Mouse (Mus musculus): ENCODE results near the gene Syt7. TPM values are rescaled to one million over a fixed set of nuclear protein-coding genes. Genes with fewer than 3 reads are reported as not detected.

Gene Syt7
- polyA plus RNA-seq, 1 experiment from 2014 or later = 1.4 TPM

- WGBS = 92% methylated on average over 6 of the region's 6 CpGs
- peaks cover 42% of the 10 kb centered on the region for H3K27me3 ChIP-seq (replicated peaks; ENCODE audit: control insufficient read depth, insufficient read depth, low read length)
- ATAC-seq (replicated peaks; ENCODE audit: low FRiP score) = no peak
Observed at GRCm38 (mm10) chr19:10393471-10393870, 4.6 kb downstream of the Syt7 start.

GRCm38 (mm10) chr19:10393874-10394500 is 5.1 kb downstream of the Syt7 start:
- Histone ChIP-seq H3K36me3 (ENCODE audit: control insufficient read depth, insufficient read depth, low read length) (no peaks in the 10 kb centered on the region), H3K27ac (ENCODE audit: low read depth, low read length) (no peak overlapping the region), H3K4me2 (no peak overlapping the region), H3K9me3 (ENCODE audit: control insufficient read depth, low read length) (no peaks in the 10 kb centered on the region), H3K4me3 (ENCODE audit: low read depth, low read length) (no peak overlapping the region), H3K9ac (ENCODE audit: low read depth, low read length) (no peak overlapping the region), H3K4me1 (replicated peaks; ENCODE audit: control insufficient read depth, insufficient read depth, low read length) (peaks cover 8% of the 10 kb centered on the region), H3K27me3 (replicated peaks; ENCODE audit: control insufficient read depth, insufficient read depth, low read length) (peaks cover 37% of the 10 kb centered on the region)
- ATAC-seq (replicated peaks; ENCODE audit: low FRiP score) (no peak), DNase-seq (ENCODE audit: low spot score) (no peak)
- WGBS = 73% methylated on average over 15 of the region's 15 CpGs

More at GRCm38 (mm10) chr19:10393471-10393870, 4.6 kb downstream of the Syt7 start:
- no peak overlapping the region for H3K4me2 ChIP-seq
- H3K4me3 ChIP-seq (ENCODE audit: low read depth, low read length) = no peak overlapping the region
- H3K9ac ChIP-seq (ENCODE audit: low read depth, low read length) = no peak overlapping the region
- no peak for DNase-seq (ENCODE audit: low spot score)
- H3K36me3 ChIP-seq (ENCODE audit: control insufficient read depth, insufficient read depth, low read length) = no peaks in the 10 kb centered on the region
- H3K4me1 ChIP-seq (replicated peaks; ENCODE audit: control insufficient read depth, insufficient read depth, low read length) = peaks cover 8% of the 10 kb centered on the region
- H3K27ac ChIP-seq (ENCODE audit: low read depth, low read length) = no peak overlapping the region
- H3K9me3 ChIP-seq (ENCODE audit: control insufficient read depth, low read length) = no peaks in the 10 kb centered on the region

GRCm38 (mm10) chr19:10395174-10395573 is 6.3 kb downstream of the Syt7 start:
- no peak for DNase-seq (ENCODE audit: low spot score)
- H3K9me3 ChIP-seq (ENCODE audit: control insufficient read depth, low read length) = no peaks in the 10 kb centered on the region
- H3K36me3 ChIP-seq (ENCODE audit: control insufficient read depth, insufficient read depth, low read length) = no peaks in the 10 kb centered on the region
- peaks cover 25% of the 10 kb centered on the region for H3K27me3 ChIP-seq (replicated peaks; ENCODE audit: control insufficient read depth, insufficient read depth, low read length)
- no peak overlapping the region for H3K27ac ChIP-seq (ENCODE audit: low read depth, low read length)
- no peaks in the 10 kb centered on the region for H3K4me1 ChIP-seq (replicated peaks; ENCODE audit: control insufficient read depth, insufficient read depth, low read length)
- no peak overlapping the region for H3K9ac ChIP-seq (ENCODE audit: low read depth, low read length)
- H3K4me2 ChIP-seq = no peak overlapping the region
- no peak overlapping the region for H3K4me3 ChIP-seq (ENCODE audit: low read depth, low read length)
- 29% methylated on average over 8 of the region's 8 CpGs for WGBS
- ATAC-seq (replicated peaks; ENCODE audit: low FRiP score) = no peak

DNA sequence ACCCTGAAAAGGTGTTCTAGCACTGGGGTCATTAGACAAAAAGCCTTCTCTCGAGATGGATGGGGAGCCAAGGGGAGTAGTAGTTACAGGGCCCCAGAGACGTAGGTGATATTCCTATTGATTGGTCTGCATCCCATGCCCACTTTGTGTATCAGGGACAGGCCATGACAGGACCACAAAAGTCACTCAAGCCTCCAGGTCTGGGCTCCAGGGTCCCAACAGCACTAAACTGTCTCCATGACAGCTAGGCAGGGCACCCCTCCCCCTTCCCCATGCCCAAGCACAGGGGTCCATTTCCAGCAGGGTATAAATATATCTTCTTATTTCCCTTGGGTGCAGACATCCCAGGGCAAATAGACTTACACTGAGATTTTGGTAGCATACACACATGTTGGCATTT is 8.1 kb downstream of the Syt7 start:
- DNase-seq (ENCODE audit: low spot score) (no peak), ATAC-seq (replicated peaks; ENCODE audit: low FRiP score) (no peak)
- H3K36me3 ChIP-seq (ENCODE audit: control insufficient read depth, insufficient read depth, low read length) = no peaks in the 10 kb centered on the region
- H3K4me2 ChIP-seq = no peak overlapping the region
- no peaks in the 10 kb centered on the region for H3K9me3 ChIP-seq (ENCODE audit: control insufficient read depth, low read length)
- 52% methylated on average over 2 of the region's 2 CpGs for WGBS
- H3K27me3 ChIP-seq (replicated peaks; ENCODE audit: control insufficient read depth, insufficient read depth, low read length) = peaks cover 8% of the 10 kb centered on the region
- H3K4me3 ChIP-seq (ENCODE audit: low read depth, low read length) = no peak overlapping the region
- no peak overlapping the region for H3K27ac ChIP-seq (ENCODE audit: low read depth, low read length)
- H3K4me1 ChIP-seq (replicated peaks; ENCODE audit: control insufficient read depth, insufficient read depth, low read length) = no peaks in the 10 kb centered on the region
- H3K9ac ChIP-seq (ENCODE audit: low read depth, low read length) = no peak overlapping the region

GRCm38 (mm10) chr19:10397479-10398153 is 8.7 kb downstream of the Syt7 start:
- DNase-seq (ENCODE audit: low spot score) (no peak), ATAC-seq (replicated peaks; ENCODE audit: low FRiP score) (no peak)
- Histone ChIP-seq H3K4me3 (ENCODE audit: low read depth, low read length) (no peak overlapping the region), H3K27ac (ENCODE audit: low read depth, low read length) (no peak overlapping the region), H3K9me3 (ENCODE audit: control insufficient read depth, low read length) (no peaks in the 10 kb centered on the region), H3K9ac (ENCODE audit: low read depth, low read length) (no peak overlapping the region), H3K4me2 (no peak overlapping the region), H3K27me3 (replicated peaks; ENCODE audit: control insufficient read depth, insufficient read depth, low read length) (peaks cover 4% of the 10 kb centered on the region), H3K4me1 (replicated peaks; ENCODE audit: control insufficient read depth, insufficient read depth, low read length) (no peaks in the 10 kb centered on the region), H3K36me3 (ENCODE audit: control insufficient read depth, insufficient read depth, low read length) (no peaks in the 10 kb centered on the region)
- 46% methylated on average over 8 of the region's 8 CpGs for WGBS

- no peaks in the 10 kb centered on the region for H3K9me3 ChIP-seq (ENCODE audit: control insufficient read depth, low read length)
- WGBS = 56% methylated on average over 6 of the region's 6 CpGs
- H3K4me2 ChIP-seq = no peak overlapping the region
- H3K9ac ChIP-seq (ENCODE audit: low read depth, low read length) = no peak overlapping the region
- ATAC-seq (replicated peaks; ENCODE audit: low FRiP score) (no peak), DNase-seq (ENCODE audit: low spot score) (no peak)
- no peak overlapping the region for H3K27ac ChIP-seq (ENCODE audit: low read depth, low read length)
- no peak overlapping the region for H3K4me3 ChIP-seq (ENCODE audit: low read depth, low read length)
- no peaks in the 10 kb centered on the region for H3K4me1 ChIP-seq (replicated peaks; ENCODE audit: control insufficient read depth, insufficient read depth, low read length)
- H3K27me3 ChIP-seq (replicated peaks; ENCODE audit: control insufficient read depth, insufficient read depth, low read length) = no peaks in the 10 kb centered on the region
- no peaks in the 10 kb centered on the region for H3K36me3 ChIP-seq (ENCODE audit: control insufficient read depth, insufficient read depth, low read length)
Observed at GRCm38 (mm10) chr19:10398296-10398695, 9.4 kb downstream of the Syt7 start.

DNA sequence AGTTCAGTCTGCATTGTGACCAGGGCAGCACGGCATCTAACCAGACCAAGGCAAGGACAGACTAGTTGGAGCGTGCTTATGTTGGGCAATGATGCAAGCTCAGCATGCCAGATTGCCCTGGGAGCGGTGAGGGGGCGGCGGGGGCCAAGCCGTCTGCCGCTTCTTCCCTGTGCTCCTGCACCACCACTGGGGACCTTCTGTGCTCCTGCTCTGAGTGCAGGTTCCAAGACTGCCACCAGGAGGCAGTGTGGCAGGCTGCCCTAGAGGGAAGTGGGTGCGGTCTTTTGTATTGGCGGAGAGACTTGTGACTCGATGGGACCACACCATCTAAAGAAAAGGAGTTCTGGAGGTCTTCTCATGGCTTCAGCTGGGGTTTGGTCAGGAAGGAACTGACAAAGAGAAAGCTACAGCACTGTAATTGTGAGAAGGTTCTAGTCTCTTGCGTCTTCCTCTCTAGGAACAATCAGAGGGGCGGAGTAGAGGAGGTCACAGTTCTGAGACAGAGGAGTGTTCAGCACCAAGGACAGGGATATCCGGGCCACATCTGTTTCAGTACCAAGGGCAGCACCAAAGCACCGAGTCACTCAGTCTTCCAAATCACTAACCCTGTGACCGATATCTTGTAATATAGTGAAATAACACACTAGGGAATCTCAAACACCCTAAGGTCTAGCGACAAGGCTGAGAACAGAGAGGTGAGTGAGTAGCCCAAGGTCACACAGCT is 14.0 kb downstream of the Syt7 start:
- no peak overlapping the region for H3K9ac ChIP-seq (ENCODE audit: low read depth, low read length)

DNA sequence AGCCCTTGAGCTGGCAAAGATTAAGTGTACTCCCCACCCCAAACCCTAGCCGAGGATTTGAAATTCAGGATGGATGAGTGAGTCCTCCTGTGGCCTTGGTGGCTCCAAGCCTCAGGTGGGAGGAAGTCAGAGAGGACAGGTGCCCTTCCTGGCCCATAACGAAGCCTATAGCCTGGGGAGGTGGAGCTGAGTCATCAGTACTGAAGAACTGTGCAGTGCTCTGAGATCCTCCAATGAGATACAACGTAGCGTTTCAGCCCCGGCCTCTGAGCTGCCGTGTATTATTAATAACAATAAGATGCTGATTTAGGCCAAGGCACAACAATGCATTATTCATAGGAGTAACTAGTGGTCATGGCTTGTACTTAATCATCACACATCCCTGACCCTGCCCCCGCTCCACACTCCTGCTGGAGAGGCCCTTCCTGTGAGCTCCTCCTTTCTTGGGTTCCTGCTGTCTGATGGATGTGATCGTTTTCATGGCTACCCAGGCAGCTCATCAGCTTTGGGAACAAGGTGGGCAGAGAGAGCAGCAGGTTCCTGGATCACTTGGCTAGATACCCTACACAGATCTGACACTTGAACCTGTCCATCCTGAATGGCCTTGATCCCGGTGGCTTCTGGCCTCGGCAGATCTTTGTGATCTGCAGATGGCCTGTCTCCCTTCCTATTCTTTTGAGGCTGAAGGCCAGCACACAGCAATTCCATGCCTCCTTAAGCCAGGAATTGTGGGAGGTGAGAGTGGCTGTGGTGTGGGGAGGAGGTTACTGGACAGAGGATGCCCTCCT is 14.9 kb downstream of the Syt7 start:
- H3K27ac ChIP-seq (ENCODE audit: low read depth, low read length) = no peak overlapping the region
- H3K9me3 ChIP-seq (ENCODE audit: control insufficient read depth, low read length) = no peaks in the 10 kb centered on the region
- H3K4me2 ChIP-seq = no peak overlapping the region
- H3K4me3 ChIP-seq (ENCODE audit: low read depth, low read length) = no peak overlapping the region
- no peaks in the 10 kb centered on the region for H3K36me3 ChIP-seq (ENCODE audit: control insufficient read depth, insufficient read depth, low read length)
- ATAC-seq (replicated peaks; ENCODE audit: low FRiP score) (no peak), DNase-seq (ENCODE audit: low spot score) (no peak)
- H3K4me1 ChIP-seq (replicated peaks; ENCODE audit: control insufficient read depth, insufficient read depth, low read length) = no peaks in the 10 kb centered on the region
- H3K9ac ChIP-seq (ENCODE audit: low read depth, low read length) = no peak overlapping the region
- 0 out of 2 replicates have a peak, but pooled peaks cover 3% of the 10 kb centered on the region for H3K27me3 ChIP-seq (replicated peaks; ENCODE audit: control insufficient read depth, insufficient read depth, low read length)
- WGBS = 70% methylated on average over 10 of the region's 10 CpGs

More for the DNA sequence above, 14.0 kb downstream of the Syt7 start:
- H3K9me3 ChIP-seq (ENCODE audit: control insufficient read depth, low read length) = no peaks in the 10 kb centered on the region
- 21% methylated on average over 16 of the region's 16 CpGs for WGBS
- DNase-seq (ENCODE audit: low spot score) (peak; percentile 70), ATAC-seq (replicated peaks; ENCODE audit: low FRiP score) (no peak)
- no peaks in the 10 kb centered on the region for H3K4me1 ChIP-seq (replicated peaks; ENCODE audit: control insufficient read depth, insufficient read depth, low read length)
- 0 out of 2 replicates have a peak, but pooled peaks cover 3% of the 10 kb centered on the region for H3K27me3 ChIP-seq (replicated peaks; ENCODE audit: control insufficient read depth, insufficient read depth, low read length)
- H3K36me3 ChIP-seq (ENCODE audit: control insufficient read depth, insufficient read depth, low read length) = no peaks in the 10 kb centered on the region
- no peak overlapping the region for H3K4me2 ChIP-seq
- H3K27ac ChIP-seq (ENCODE audit: low read depth, low read length) = no peak overlapping the region
- no peak overlapping the region for H3K4me3 ChIP-seq (ENCODE audit: low read depth, low read length)
